Mouse (Mus musculus) skeletal muscle tissue, adult 2 months (tissue): ENCODE results near the gene Zc3h7a.
"Not testable (repeated sequence)": the region's sequence is repeated elsewhere in the genome, so short reads cannot be mapped to it uniquely, and the experiment has no call there.

Source experiments
- DNase-seq: peaks from one replicate; pipeline ENCODE4 v3.0.0-alpha.2; 2012; ENCODE audit warnings: low read depth, low spot score

The Zc3h7a gene

GRCm38 (mm10) chr16:11176208-11176883 is at the start of gene Zc3h7a:
TSS of gene Zc3h7a (minus strand) at chr16:11176393.
- peak; percentile 86 for DNase-seq

DNA sequence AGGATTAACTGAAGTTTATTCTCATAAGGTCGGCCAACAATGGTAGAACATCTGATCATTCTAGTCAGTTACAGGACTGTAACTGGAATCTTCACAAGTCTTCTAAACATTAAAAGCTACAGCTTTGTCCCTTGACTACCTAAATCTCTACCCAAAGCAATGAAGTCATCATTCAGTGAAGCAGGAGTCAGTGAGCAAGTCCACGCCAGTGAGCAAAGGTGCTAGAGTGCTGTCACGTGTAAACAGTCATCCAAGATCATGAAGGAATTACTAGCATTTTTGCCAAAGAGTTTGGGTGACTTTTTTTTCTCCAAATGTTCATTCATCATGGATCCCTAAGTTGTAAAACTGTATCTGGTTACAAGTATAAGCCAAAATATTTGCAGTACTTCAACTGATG is 41.6 kb upstream of the Zc3h7a start:
- no peak for DNase-seq

DNA sequence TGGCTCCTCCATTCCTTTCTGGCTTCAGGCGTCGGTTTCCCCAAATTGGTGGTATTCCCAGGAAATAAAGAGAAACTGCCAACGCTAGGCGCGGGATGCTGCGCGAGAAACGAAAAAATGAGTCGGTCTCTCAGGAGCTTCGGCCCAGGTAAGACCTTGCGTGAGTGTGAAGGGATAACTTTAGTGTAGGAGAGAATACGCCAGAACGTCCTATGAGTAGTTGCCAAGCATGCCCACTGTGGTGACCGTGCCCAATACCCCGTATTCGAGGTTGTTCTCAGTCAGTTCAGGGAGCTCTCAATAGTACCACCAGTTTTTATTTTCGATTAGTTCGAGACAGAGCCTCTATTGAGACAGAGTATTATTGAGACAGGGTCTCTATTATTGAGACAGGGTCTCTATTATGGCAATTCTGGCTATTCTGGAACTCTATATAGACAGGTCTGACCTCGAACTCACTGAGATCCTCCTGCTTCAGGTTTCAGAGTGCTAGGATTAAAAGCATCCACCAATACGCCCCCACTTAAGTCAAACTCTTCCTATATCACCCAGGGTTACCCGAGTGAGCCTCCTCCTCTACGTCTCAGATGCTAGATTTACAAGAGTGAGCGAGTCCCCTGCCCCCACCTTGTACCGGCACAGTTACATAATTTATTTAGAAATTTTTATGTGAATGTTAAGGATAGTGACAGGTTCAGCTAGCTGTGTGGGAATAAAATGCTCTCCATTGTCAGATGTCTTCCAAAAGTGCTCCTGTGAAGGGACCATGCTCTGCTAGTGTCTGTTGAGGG is 27.6 kb upstream of the Zc3h7a start:
- DNase-seq = no peak

DNA sequence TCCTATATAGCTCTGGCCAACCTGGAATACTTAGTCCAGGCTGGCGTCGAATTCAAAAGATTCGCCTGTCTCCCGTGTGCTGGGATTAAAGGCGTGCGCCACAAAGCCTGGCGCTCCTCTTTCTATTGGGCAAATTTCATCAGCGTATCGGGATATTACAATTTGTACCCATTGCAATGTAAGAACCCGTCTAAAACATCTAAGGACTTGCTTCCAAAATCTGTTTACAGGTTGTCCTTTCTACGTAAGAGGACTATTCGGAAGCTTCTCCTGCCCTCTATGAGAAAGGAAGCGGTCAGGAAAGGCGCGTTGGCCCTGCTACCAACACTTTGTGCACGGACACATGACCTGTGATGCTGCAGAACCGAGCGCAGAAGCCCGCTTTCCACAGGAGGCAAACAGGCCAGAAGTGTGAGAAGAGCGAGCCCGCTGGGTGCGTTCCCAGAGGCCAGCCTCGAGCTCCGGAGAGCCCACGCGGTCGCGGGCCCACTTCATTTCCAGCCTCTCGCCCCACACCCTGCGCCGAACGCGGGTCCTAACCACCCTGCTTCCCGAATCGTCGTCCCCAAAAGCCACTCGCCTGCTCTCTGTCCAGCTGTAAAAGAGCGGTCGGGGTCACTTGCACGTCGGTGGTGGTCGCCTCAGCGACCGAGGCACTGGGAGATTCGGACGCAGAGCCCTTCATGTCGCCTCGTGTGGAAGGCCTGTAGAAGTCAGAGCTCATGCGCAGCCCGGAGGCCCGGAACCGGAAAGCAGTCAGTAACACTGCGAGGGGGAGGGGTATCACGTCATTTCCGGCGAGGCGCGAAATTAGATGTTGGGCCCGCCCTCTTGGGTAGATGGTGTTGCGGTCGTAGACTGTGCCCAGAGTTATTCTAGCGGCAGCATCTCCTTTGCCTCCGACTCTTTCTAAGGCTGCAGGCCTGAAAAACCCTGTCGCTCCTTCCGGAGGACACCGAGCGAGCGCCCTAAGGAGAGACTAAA is 26.7 kb upstream of the Zc3h7a start, which contains the start of gene Rsl1d1:
Gene Rsl1d1 (minus strand): TSS at position 761 of the 984 bp plus-strand sequence.
- DNase-seq = peak; percentile 89

- DNase-seq = no peak
These were observed 25.7 kb upstream of the Zc3h7a start for GRCm38 (mm10) chr16:11201740-11202394.

GRCm38 (mm10) chr16:11200247-11200646 is 24.1 kb upstream of the Zc3h7a start:
- DNase-seq = no peak

- no peak for DNase-seq
These were observed 22.3 kb upstream of the Zc3h7a start for GRCm38 (mm10) chr16:11198467-11198866.

DNA sequence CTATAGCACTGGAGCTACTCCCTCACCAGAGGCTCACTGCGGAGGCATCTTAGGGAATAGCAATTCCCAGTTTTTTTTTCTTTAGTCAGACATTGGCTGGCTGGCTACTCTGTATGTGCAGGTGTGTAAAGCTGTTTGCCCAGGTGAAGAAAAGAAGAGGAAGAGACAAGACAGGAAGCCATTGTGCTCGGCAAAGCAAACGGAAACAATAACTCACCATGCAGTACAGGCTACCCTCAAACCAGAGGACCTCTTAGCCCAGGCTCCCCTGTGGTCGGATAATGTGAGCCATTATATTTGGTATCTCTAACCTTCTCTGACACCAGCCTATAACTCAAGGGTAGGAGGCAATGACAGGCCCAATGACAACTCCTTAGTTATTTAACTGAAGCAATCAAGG is 20.9 kb upstream of the Zc3h7a start:
- DNase-seq = no peak

- DNase-seq = no peak
These were observed 17.0 kb upstream of the Zc3h7a start for GRCm38 (mm10) chr16:11193231-11193630.

- no peak for DNase-seq
These were observed 14.0 kb upstream of the Zc3h7a start for GRCm38 (mm10) chr16:11190150-11190549.

GRCm38 (mm10) chr16:11177404-11177803 is 1.2 kb upstream of the Zc3h7a start:
- no peak for DNase-seq

DNA sequence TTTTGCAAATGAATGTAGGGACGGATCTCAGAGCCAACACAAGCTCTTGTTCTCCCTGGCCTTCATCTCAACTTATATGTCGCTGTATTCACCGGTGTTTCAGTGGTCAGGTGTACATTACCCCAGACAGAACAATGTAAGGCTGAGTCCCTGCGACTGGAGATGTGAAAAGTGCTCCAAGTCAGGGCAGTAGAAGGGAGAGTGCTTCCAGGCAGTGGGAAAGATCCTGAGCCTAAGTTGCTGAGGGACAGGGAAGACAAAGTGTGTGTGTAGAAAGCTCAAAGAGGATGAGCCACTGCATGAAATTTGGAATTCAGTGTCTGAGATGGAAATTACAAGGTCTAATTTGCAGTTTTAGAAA is 671 bp upstream of the Zc3h7a start:
- DNase-seq = no peak

- peak; percentile 52 for DNase-seq
These were observed 545 bp downstream of the Zc3h7a start for GRCm38 (mm10) chr16:11175489-11176207.

- DNase-seq = no peak
These were observed 1.1 kb downstream of the Zc3h7a start for GRCm38 (mm10) chr16:11175100-11175488.

GRCm38 (mm10) chr16:11174671-11175081 is 1.5 kb downstream of the Zc3h7a start:
- no peak for DNase-seq

GRCm38 (mm10) chr16:11171679-11172078 is 4.5 kb downstream of the Zc3h7a start:
- DNase-seq = no peak

DNA sequence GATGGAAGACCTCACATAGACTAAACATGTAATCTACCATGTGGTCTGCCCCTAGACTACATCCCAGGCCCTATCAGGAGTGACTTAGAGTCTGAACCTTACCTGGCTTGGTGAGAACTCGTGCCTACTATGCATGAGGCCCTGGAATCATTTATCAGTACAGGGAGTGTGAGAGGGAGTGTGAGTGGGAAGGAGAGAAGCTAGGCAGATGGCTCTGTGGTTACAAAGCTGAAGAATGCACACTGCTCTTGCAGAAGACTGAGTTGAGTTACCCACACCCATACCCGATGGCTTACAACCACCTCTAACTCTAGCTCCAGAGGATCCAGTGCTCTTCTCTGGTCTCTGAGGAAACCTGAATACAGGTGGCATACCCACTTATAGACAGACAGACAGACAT is 9.8 kb downstream of the Zc3h7a start:
- DNase-seq = no peak

GRCm38 (mm10) chr16:11164695-11165255 is 11.4 kb downstream of the Zc3h7a start:
- no peak for DNase-seq

DNA sequence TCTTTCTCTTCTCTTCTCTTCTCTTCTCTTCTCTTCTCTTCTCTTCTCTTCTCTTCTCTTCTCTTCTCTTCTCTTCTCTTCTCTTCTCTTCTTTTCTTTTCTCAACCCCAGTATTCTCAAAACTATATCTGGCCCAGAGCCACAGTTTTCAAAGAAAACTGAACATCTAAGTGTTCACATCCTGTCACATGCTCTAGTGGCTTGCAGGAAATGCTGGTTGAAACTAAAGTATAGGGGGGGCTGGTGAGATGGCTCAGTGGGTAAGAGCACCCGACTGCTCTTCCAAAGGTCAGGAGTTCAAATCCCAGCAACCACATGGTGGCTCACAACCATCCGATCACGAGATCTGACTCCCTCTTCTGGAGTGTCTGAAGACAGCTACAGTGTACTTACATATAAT is 18.5 kb downstream of the Zc3h7a start:
- DNase-seq = not testable (repeated sequence)

DNA sequence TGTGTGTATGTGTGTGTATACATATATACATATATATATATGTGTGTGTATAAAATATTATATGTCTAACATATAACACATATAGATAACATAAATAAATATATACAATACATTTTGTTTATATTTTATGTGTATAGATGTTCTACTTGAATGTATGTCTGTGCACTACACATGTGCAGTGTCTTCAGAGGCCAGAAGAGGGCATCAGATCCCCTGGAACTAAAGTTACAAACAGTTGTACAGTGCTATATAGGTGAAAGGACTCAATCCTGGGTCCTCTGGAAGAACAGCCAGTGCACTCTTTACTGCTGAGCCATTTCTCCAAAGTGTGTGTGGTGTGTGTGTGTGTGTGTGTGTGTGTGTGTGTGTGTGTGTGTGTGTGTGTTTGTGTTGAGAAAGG is 21.7 kb downstream of the Zc3h7a start:
- DNase-seq = no peak
